Mouse (Mus musculus): ENCODE data around the gene Slc22a8.

The Slc22a8 gene

GRCm38 (mm10) chr19:8590954-8591353 is at the start of gene Slc22a8:
TSS of gene Slc22a8 (plus strand) at chr19:8591254.
- in situ Hi-C loops (cut with MboI; ENCODE audit: low pct_unique_long_range_greater_than_20kb in 1 of 2, low sequenced_read_pairs in 2 of 2, unreplicated experiment in 1 of 2): no loop called here

- in situ Hi-C loops (cut with MboI; ENCODE audit: low pct_unique_long_range_greater_than_20kb in 1 of 2, low sequenced_read_pairs in 2 of 2, unreplicated experiment in 1 of 2): no loop called here
Observed at GRCm38 (mm10) chr19:8558897-8559296, 32.2 kb upstream of the Slc22a8 start.

DNA sequence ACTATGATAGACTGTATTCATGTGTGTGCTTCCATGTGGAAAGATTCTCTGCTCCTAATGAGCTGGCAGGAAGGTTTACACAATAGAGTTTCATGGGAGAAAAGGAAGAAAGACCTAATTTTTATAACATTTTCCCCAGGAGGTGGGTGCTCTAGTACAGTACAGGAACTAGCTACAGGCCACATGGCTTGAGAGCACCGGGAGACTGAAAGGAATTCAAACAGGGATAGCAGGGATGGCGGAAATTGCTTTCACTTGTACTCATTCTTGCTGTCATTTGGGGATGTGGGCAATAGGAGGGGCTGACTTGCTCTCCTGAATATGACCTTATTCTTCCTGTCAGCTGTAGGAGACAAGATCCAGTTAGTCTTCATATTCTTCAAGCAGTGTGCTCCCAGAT is 27.0 kb upstream of the Slc22a8 start:
- in situ Hi-C loops (cut with MboI; ENCODE audit: low pct_unique_long_range_greater_than_20kb in 1 of 2, low sequenced_read_pairs in 2 of 2, unreplicated experiment in 1 of 2): no loop called here

DNA sequence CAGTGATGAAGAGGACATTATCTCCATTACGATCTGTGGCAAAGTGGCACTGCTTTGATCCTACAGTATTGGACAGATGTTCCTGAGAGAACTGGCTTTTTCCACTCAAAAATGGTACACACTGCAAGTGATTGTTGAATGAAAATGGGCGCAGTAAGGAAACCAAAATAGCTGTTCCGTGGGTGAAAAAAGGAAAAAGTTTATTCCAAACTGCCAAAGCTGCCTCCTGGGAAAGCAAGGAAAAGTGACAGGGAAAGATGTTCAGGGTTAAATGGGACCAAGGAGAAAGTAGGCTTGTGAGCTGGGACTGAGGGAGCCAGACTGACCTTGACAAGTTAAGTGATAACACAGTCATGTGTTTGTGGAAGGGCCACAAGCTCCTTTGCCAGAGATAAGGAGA is 26.6 kb upstream of the Slc22a8 start:
- in situ Hi-C loops (cut with MboI; ENCODE audit: low pct_unique_long_range_greater_than_20kb in 1 of 2, low sequenced_read_pairs in 2 of 2, unreplicated experiment in 1 of 2): no loop called here

DNA sequence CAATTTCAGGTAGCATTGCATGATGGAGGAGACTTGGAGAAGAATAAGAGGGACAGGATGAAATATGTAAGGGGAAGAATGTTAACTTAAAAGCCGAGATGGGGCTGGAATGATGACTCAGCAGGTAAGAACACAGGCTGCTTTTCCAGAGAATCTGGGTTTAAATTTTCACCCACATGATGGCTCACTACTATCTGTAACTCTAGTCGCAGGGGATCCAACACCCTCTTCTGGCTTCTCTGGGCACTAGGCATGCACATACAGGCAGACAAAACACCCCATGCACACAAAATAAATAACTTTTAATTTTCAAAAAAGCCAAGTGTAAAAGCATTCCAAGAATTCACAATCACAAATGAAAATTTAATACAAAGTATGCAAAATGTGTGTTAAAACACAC is 25.8 kb upstream of the Slc22a8 start:
- in situ Hi-C loops (cut with MboI; ENCODE audit: low pct_unique_long_range_greater_than_20kb in 1 of 2, low sequenced_read_pairs in 2 of 2, unreplicated experiment in 1 of 2): no loop called here

DNA sequence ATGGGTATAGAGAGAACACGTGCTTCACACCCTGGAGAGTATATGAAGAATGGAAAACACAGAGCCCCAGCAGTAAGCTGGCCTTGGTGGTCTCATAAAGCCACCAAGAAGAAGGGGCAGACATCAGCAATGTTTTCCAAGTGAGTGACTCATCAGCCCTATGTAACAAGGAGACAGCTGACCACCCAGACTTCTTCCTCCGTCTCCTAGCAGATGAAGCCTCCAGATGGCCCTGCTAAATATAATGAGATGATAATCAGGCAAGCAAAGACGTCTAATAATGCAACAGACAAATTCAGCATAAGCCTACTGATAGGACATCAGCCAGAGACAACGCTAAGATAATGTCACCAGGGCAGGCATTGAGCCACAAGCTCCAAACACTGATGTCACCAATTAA is 25.1 kb upstream of the Slc22a8 start:
- in situ Hi-C loops (cut with MboI; ENCODE audit: low pct_unique_long_range_greater_than_20kb in 1 of 2, low sequenced_read_pairs in 2 of 2, unreplicated experiment in 1 of 2): no loop called here

DNA sequence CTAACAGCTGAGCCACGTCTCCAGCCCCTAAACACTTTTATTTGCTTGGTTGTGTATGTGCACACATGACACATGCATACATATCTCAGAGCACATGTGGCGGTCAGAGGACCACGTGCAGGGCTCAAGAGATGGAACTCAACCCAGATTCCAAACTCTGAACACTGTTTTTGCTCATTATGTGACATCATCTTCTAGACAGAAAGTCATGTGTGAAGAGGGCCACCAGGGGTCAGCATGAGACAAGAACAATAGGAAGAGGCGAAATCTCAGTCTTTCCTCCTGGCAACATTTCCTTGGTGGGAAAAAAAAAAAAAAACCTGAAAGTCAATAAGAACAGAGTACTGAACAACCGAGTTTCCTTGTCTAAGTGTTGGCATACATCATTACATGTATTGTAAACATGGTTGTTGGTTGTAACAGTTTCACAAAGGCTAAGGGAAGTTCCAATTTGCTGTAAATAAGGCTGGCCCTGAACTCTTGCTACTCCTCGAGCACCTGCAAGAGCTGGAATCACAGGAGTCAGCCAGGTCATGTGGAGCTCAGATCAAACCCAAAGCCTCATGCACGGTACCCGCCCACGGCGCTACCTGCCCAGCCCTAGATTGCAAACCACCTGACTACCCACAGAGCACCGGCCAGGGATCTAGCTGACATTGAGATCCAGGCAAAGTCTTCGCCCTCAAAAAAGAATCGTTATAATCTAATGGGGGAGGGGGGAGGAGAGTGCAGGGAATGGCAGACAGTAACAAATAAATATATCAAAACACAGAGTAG is 23.8 kb upstream of the Slc22a8 start:
- in situ Hi-C loops (cut with MboI; ENCODE audit: low pct_unique_long_range_greater_than_20kb in 1 of 2, low sequenced_read_pairs in 2 of 2, unreplicated experiment in 1 of 2): no loop called here

DNA sequence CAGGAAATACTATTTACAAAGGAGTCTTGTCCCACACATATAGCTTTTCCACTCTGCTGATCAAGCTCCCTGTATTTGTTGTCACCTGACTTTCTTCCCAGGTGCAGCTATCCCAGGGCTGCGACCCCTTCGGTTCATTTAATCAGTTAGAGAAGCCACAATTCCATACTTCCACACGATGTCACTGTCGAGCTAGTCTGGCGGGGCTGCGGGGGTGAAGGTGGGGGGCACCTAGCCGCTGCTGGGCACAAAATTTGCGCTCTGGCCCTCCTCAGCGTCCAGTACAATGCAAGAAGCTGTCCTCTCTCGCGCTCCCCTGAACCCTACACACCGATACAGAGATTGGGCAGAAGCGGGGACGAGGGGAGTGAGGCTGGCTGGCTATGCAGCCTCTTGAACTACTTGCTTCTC is 21.6 kb upstream of the Slc22a8 start:
- in situ Hi-C loops (cut with MboI; ENCODE audit: low pct_unique_long_range_greater_than_20kb in 1 of 2, low sequenced_read_pairs in 2 of 2, unreplicated experiment in 1 of 2): no loop called here

DNA sequence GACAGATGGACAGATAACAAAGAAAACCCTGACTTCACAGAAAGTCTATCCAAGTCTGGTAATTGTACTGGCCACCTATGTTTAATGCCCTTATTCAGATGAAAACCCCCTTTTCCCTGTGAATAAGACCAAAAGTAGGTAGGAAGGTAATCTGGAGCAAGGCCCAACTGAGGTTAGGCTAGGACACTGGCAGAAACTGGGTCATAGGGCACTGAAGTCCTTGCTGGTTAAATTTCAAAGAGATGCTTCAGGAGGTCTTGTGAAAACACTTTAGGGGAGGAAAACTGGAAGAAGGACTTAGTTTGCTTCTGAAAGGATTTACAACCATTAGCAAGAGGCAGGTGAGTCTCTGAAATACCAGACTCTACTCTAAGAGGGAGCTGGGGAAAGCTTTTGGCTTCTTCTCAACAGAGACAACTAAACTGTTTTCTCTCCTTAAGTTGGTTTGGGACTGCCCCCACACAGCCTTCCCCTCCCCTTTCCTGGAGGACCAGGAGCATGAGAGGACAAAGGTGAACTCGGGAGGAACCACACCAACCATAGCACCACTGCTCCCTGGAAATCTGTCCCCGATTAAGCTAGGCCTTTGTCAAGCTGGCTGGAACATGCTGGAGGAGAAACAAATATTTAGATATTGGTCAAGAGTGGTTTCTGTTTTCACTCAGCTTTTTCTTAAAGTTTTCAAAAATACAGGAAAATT is 20.6 kb upstream of the Slc22a8 start:
- in situ Hi-C loops (cut with MboI; ENCODE audit: low pct_unique_long_range_greater_than_20kb in 1 of 2, low sequenced_read_pairs in 2 of 2, unreplicated experiment in 1 of 2): no loop called here

DNA sequence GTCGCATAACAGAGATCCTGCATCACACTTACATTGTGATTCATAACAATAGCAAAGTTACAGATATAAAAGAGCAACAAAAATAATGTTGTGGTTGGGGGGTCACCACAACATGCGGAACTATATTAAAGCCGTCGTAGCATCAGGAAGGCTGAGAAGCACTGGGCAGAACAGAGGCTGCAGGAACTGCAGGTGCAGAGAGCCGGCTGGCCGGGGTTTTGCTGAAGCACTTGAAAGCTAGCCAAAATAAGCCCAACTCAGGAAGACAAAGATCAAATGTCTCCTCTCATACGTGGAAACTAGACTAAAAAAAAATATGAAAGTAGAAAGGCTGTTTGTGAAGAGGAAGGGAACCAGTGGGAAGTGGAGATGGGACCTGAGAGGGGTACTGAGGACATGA is 19.3 kb upstream of the Slc22a8 start:
- in situ Hi-C loops (cut with MboI; ENCODE audit: low pct_unique_long_range_greater_than_20kb in 1 of 2, low sequenced_read_pairs in 2 of 2, unreplicated experiment in 1 of 2): no loop called here

GRCm38 (mm10) chr19:8572485-8572884 is 18.6 kb upstream of the Slc22a8 start:
- in situ Hi-C loops (cut with MboI; ENCODE audit: low pct_unique_long_range_greater_than_20kb in 1 of 2, low sequenced_read_pairs in 2 of 2, unreplicated experiment in 1 of 2): no loop called here

DNA sequence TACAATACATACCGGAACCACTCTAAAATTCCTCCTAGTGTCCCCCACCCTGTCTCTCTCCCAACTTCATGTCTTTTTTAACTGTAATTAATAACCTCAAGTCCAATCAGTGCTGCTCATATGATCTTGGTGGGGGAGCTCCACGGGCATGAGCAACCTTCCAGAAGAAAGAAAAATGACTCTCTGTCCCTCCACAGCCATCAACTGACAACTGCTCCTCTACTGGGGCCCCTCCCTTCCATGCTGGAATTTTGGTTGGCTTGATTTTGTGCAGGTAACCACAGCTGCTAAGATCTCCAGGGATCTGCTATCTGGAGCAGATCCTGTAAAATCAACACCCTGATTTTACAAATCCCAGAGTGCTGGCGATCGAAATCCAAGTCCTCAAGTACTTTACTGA is 13.6 kb upstream of the Slc22a8 start:
- in situ Hi-C loops (cut with MboI; ENCODE audit: low pct_unique_long_range_greater_than_20kb in 1 of 2, low sequenced_read_pairs in 2 of 2, unreplicated experiment in 1 of 2): loop anchor here (5.0 kb wide), 2 partner anchors 100 to 115 kb away; no protein-coding TSS in a partner anchor

DNA sequence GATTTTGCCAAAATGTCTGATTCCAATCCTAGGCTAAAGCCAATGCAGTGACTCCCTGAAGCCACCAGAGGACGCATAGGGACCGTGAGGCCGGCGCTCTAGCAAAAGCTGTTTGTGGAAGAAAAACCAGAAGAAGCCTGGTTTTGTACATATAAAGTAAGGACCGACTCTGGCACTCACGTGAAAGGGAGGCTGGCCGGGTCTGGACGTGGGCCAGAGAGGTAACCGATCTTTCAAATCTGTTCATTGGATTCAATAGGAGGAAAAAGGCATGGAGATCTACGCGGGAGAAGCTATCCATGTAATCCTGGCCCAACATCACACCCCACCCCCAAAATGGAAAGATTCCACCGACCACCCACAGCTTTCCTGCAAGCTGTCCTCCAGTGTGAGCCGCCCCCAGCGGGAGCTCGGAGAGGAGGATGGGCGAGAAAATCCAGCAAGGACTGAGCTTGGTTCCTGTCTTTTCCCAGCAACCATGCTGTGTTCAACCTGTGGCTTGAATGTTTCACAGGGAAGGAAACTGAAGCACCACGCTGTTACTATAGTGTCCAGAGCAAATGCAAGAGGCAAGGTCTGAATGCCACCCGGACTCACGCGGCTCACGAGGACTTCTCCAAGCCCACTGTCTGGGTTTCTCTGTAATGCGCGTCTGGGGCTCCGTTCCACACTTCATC is 12.6 kb upstream of the Slc22a8 start:
- in situ Hi-C loops (cut with MboI; ENCODE audit: low pct_unique_long_range_greater_than_20kb in 1 of 2, low sequenced_read_pairs in 2 of 2, unreplicated experiment in 1 of 2): loop anchor here (5.0 kb wide), 2 partner anchors 99 to 114 kb away; no protein-coding TSS in a partner anchor

- in situ Hi-C loops (cut with MboI; ENCODE audit: low pct_unique_long_range_greater_than_20kb in 1 of 2, low sequenced_read_pairs in 2 of 2, unreplicated experiment in 1 of 2): loop anchor here (5.0 kb wide), 2 partner anchors 98 to 113 kb away; no protein-coding TSS in a partner anchor
Observed at GRCm38 (mm10) chr19:8578970-8579342, 12.1 kb upstream of the Slc22a8 start.

- in situ Hi-C loops (cut with MboI; ENCODE audit: low pct_unique_long_range_greater_than_20kb in 1 of 2, low sequenced_read_pairs in 2 of 2, unreplicated experiment in 1 of 2): no loop called here
Observed at GRCm38 (mm10) chr19:8585298-8585697, 5.8 kb upstream of the Slc22a8 start.

DNA sequence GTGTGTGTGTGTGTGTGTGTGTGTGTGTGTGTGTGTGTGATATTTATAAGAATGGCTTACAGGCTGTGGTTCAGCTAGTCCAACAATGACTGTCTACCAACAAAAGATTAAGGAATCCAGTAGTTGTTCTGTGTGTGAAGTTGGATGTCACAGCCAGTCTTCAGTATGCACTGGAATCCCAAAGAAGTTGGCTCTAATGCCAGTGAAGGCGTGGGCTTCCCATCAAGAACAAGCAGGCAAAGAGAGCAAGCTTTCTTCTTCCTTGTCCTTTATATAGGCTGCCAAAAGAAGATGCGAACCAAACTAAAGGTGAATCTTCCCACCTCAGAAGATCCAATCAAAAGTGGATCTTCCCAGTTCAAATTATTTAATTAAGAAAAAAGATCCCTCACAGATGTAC is 5.2 kb upstream of the Slc22a8 start:
- in situ Hi-C loops (cut with MboI; ENCODE audit: low pct_unique_long_range_greater_than_20kb in 1 of 2, low sequenced_read_pairs in 2 of 2, unreplicated experiment in 1 of 2): no loop called here

DNA sequence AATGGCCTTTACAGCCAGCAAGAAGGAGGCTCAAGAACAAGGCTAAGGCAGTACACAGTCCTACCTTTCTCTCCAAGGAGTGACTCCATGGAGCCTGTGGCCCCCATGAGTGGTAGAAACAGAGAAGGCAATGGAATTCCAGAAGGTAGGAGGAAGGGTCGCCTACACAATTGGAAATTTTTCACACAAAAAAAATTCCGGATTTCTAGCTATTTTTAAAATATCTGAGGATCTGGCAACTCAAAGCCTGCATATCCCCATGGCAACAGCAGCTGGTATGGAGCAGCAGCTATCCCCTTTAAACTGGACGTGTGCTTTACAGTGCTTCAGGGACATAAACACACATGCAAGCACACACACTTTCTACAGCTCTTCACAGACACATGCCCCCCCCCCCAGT is 4.7 kb upstream of the Slc22a8 start:
- in situ Hi-C loops (cut with MboI; ENCODE audit: low pct_unique_long_range_greater_than_20kb in 1 of 2, low sequenced_read_pairs in 2 of 2, unreplicated experiment in 1 of 2): no loop called here

GRCm38 (mm10) chr19:8587315-8587714 is 3.7 kb upstream of the Slc22a8 start:
- in situ Hi-C loops (cut with MboI; ENCODE audit: low pct_unique_long_range_greater_than_20kb in 1 of 2, low sequenced_read_pairs in 2 of 2, unreplicated experiment in 1 of 2): no loop called here

DNA sequence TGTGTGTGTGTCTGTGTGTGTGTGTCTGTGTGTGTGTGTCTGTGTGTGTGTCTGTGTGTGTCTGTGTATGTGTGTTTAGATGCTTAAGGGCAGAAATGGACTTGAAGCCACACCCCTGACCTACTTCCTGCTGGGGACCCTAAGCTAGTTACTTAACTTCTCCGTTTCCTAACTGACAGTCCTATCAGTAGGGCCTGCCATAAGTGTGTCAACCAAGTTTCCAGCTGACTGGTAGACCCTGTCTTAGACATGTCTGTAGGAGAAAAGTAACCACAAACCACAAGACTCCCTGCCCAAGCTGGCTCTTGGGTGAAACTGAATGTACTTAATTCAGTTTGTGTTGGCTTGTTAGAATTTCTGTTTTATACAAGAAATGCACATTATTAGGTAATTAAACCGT is 1.1 kb downstream of the Slc22a8 start:
- in situ Hi-C loops (cut with MboI; ENCODE audit: low pct_unique_long_range_greater_than_20kb in 1 of 2, low sequenced_read_pairs in 2 of 2, unreplicated experiment in 1 of 2): no loop called here
